Mouse (Mus musculus) liver, adult 2 months (tissue): ENCODE measurements around the gene Tango6.

Experiments used
- CTCF ChIP-seq: fragments of 200-500 bp; IDR thresholded peaks from 2 replicates; pipeline ENCODE4 v1.5.1; 2011; ENCODE audit warnings: low read depth, low read length, control low read depth
- POLR2A ChIP-seq: fragments of 200-500 bp; IDR thresholded peaks from 2 replicates; pipeline ENCODE4 v1.6.1; 2011; ENCODE audit warnings: low read length, control low read depth; ENCODE audit not compliant: insufficient read depth; ENCODE audit errors: extremely low read depth

- TF ChIP-seq POLR2A: no peak
- no peak for TF ChIP-seq CTCF
Measured at GRCm38 (mm10) chr8:106710002-106710401, 27.1 kb downstream of the Tango6 start.
